Mouse (Mus musculus) neural tube, embryonic 10.5 days (tissue): ENCODE results near the gene Zhx3.

Experiments used
- DNase-seq: peaks from one replicate; pipeline ENCODE4 v3.0.0-alpha.2; 2017; ENCODE audit warnings: low spot score; ENCODE audit errors: extremely low spot score

The Zhx3 gene

GRCm38 (mm10) chr2:160882436-160882835 is 9.6 kb upstream of the Zhx3 start:
- no peak for DNase-seq

- no peak for DNase-seq
Observed at GRCm38 (mm10) chr2:160881462-160882101, 8.8 kb upstream of the Zhx3 start.

- DNase-seq, result no peak
Observed at GRCm38 (mm10) chr2:160880453-160881195, 7.8 kb upstream of the Zhx3 start, which contains the start of gene Lpin3. TSS of gene Lpin3 (plus strand) at chr2:160880670.

GRCm38 (mm10) chr2:160876115-160876514 is 3.3 kb upstream of the Zhx3 start:
- DNase-seq, result no peak

- no peak for DNase-seq
Observed at GRCm38 (mm10) chr2:160874231-160874877, 1.6 kb upstream of the Zhx3 start.

GRCm38 (mm10) chr2:160872395-160872794 is 403 bp downstream of the Zhx3 start:
- DNase-seq, result peak; percentile 75

- DNase-seq, result no peak
Observed at GRCm38 (mm10) chr2:160871310-160871709, 1.5 kb downstream of the Zhx3 start.

- no peak for DNase-seq
Observed at GRCm38 (mm10) chr2:160869446-160869845, 3.4 kb downstream of the Zhx3 start.

GRCm38 (mm10) chr2:160865266-160865665 is 7.5 kb downstream of the Zhx3 start:
- no peak for DNase-seq

- no peak for DNase-seq
Observed at GRCm38 (mm10) chr2:160864112-160864511, 8.7 kb downstream of the Zhx3 start.

GRCm38 (mm10) chr2:160860363-160860762 is 12.4 kb downstream of the Zhx3 start:
- no peak for DNase-seq

GRCm38 (mm10) chr2:160856359-160857102 is 16.3 kb downstream of the Zhx3 start:
- DNase-seq, result no peak

GRCm38 (mm10) chr2:160854687-160855086 is 18.1 kb downstream of the Zhx3 start:
- DNase-seq, result no peak

GRCm38 (mm10) chr2:160850360-160850759 is 22.4 kb downstream of the Zhx3 start:
- no peak for DNase-seq

GRCm38 (mm10) chr2:160849617-160850240 is 23.1 kb downstream of the Zhx3 start:
- no peak for DNase-seq

GRCm38 (mm10) chr2:160848186-160848585 is 24.6 kb downstream of the Zhx3 start:
- no peak for DNase-seq

GRCm38 (mm10) chr2:160847664-160848063 is 25.1 kb downstream of the Zhx3 start:
- DNase-seq, result no peak

GRCm38 (mm10) chr2:160840838-160841237 is 32.0 kb downstream of the Zhx3 start:
- DNase-seq, result no peak

GRCm38 (mm10) chr2:160810802-160811201 is 62.0 kb downstream of the Zhx3 start:
- no peak for DNase-seq

GRCm38 (mm10) chr2:160810376-160810775 is 62.4 kb downstream of the Zhx3 start:
- no peak for DNase-seq

GRCm38 (mm10) chr2:160806091-160806521 is 66.7 kb downstream of the Zhx3 start:
- DNase-seq, result no peak
